In the genomic region with DNA sequence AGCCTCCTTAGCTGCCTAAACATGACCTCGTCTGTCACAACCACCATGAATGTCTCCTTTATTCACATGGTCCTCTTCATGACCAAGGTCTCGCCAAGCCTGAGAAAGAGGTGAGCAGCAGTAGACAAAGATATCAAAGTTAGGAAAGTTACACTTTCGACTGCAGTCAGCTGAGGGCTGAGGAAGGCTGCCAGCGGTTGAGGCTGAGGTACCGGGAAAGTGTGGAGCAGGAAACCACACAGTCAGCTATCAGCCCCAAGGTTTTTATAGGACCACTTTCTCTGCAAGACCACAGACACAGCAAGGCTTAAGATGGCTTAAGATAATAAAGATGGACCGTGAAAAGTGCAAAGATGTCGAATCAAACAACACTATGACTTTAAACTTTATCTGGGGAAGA, we compare ENCODE assay signal across 17 mouse cellular contexts.
"Had no signal": no experiment of that assay in that cellular context is flagged by ENCODE, and none has a peak within 500 bp of the region (broad histone marks: within the 10 kb centered on the region; RNA-seq: fewer than 3 reads in every experiment).

No protein-coding gene starts in this region.

- H3K9me3 ChIP-seq: kidney, embryonic 15.5 days; limb, embryonic 10.5 days; liver, embryonic 15.5 days; megakaryocyte, embryonic 14.5 days; midbrain, embryonic 13.5 days; stomach, embryonic 15.5 days had no signal

- DNase-seq: kidney, adult 2 months; kidney, postnatal 14 days; lung, adult 2 months; lung, postnatal 36 days; right cerebral cortex, postnatal 4 days; spleen, adult 18-20 months; thymus, postnatal 4 days had no signal

- H3K4me3 ChIP-seq: kidney, embryonic 15.5 days; left cerebral cortex, adult 2 months; limb, embryonic 10.5 days; liver, embryonic 15.5 days; megakaryocyte, embryonic 14.5 days; midbrain, embryonic 13.5 days; myocyte; stomach, embryonic 15.5 days had no signal

- H3K27me3 ChIP-seq: kidney, embryonic 15.5 days; liver, embryonic 15.5 days; midbrain, embryonic 13.5 days; stomach, embryonic 15.5 days had no signal

- H3K36me3 ChIP-seq: kidney, embryonic 15.5 days; limb, embryonic 10.5 days; liver, embryonic 15.5 days; midbrain, embryonic 13.5 days; stomach, embryonic 15.5 days had no signal

- H3K4me1 ChIP-seq: kidney, embryonic 15.5 days; liver, embryonic 15.5 days; megakaryocyte, embryonic 14.5 days; midbrain, embryonic 13.5 days; stomach, embryonic 15.5 days had no signal

- H3K4me2 ChIP-seq: kidney, embryonic 15.5 days; liver, embryonic 11.5 days; liver, embryonic 15.5 days; midbrain, embryonic 13.5 days; stomach, embryonic 15.5 days had no signal

- ATAC-seq: lung, postnatal 0 days; midbrain, embryonic 13.5 days had no signal

- H3K9ac ChIP-seq: kidney, embryonic 15.5 days; liver, embryonic 15.5 days; midbrain, embryonic 13.5 days; stomach, embryonic 15.5 days had no signal

- H3K27ac ChIP-seq: kidney, embryonic 15.5 days; left cerebral cortex, adult 2 months; limb, embryonic 10.5 days; liver, embryonic 15.5 days; midbrain, embryonic 13.5 days; stomach, embryonic 15.5 days had no signal
